Mouse (Mus musculus) heart, embryonic 10.5 days (tissue): ENCODE measurements around the gene Vmn2r86. TPM values are rescaled to one million over a fixed set of nuclear protein-coding genes. Genes with fewer than 3 reads are reported as not detected.
"Not testable (repeated sequence)": the region's sequence is repeated elsewhere in the genome, so short reads cannot be mapped to it uniquely, and the experiment has no call there.

Experiments
- DNase-seq: peaks from one replicate; pipeline ENCODE4 v3.0.0-alpha.2; 2017; ENCODE audit warnings: low spot score
- H3K27ac ChIP-seq: fragments of 300-500 bp; sonication (generic); 2 replicates; pipeline ENCODE4 v1.5.1; 2016; ENCODE audit warnings: mild to moderate bottlenecking
- H3K27me3 ChIP-seq: fragments of 300-500 bp; sonication (generic); 2 replicates; pipeline ENCODE4 v1.6.1; 2016; ENCODE audit warnings: mild to moderate bottlenecking; ENCODE audit not compliant: poor library complexity, insufficient read depth, severe bottlenecking
- H3K36me3 ChIP-seq: fragments of 300-500 bp; sonication (generic); 2 replicates; pipeline ENCODE4 v1.6.1; 2016; ENCODE audit warnings: mild to moderate bottlenecking, moderate library complexity
- H3K4me1 ChIP-seq: fragments of 300-500 bp; sonication (generic); 2 replicates; pipeline ENCODE4 v1.6.1; 2016; ENCODE audit warnings: mild to moderate bottlenecking
- H3K4me3 ChIP-seq: fragments of 300-500 bp; sonication (generic); 2 replicates; pipeline ENCODE4 v1.5.1; 2016; ENCODE audit warnings: mild to moderate bottlenecking, moderate library complexity
- H3K9me3 ChIP-seq: fragments of 300-500 bp; sonication (generic); 2 replicates; pipeline ENCODE4 v1.6.1; 2016; ENCODE audit warnings: mild to moderate bottlenecking, moderate library complexity
- WGBS: fragments of 180-500 bp; shearing (Covaris S2); methylation state at CpG from one replicate; pipeline ENCODE4 v1.1.7; 2016; 5-methylcytosine and 5-hydroxymethylcytosine counted together
- polyA plus RNA-seq: library from polyadenylated mRNA; unstranded; fragments of >200 nt; fragmentation: Nextera tagmentation; extraction: Ambion mirVana; gene quantifications from 2 replicates; pipeline ENCODE4 v1.2.1, GENCODE M21; 2016

The Vmn2r86 gene
- polyA plus RNA-seq = not detected in 2 replicates

- H3K27ac ChIP-seq, H3K9me3 ChIP-seq, H3K4me1 ChIP-seq, H3K4me3 ChIP-seq, H3K36me3 ChIP-seq, H3K27me3 ChIP-seq, DNase-seq: not testable (repeated sequence)
- 72% methylated on average over 1 of the region's 1 CpGs for WGBS
These were observed at the start of gene Vmn2r86 for GRCm38 (mm10) chr10:130455950-130456349. TSS of gene Vmn2r86 (minus strand) at chr10:130456050.

- Histone ChIP-seq H3K4me3 (no peak within 1 kb of the TSS), H3K27ac (no peak within 1 kb of the TSS), H3K27me3 (no peaks in the 10 kb centered on the region), H3K36me3 (no peaks in the 10 kb centered on the region), H3K9me3 (no peaks in the 10 kb centered on the region), H3K4me1 (no peaks in the 10 kb centered on the region)
- DNase-seq = no peak
These were observed 41.4 kb upstream of the Vmn2r86 start, which contains the start of gene Vmn2r87 for GRCm38 (mm10) chr10:130497296-130497695. TSS of gene Vmn2r87 (minus strand) at chr10:130497396.

- peak; percentile 77 for DNase-seq
- Histone ChIP-seq H3K9me3 (no peaks in the 10 kb centered on the region), H3K4me1 (no peaks in the 10 kb centered on the region), H3K4me3 (peak overlapping the region; percentile 64), H3K27me3 (no peaks in the 10 kb centered on the region), H3K27ac (peak overlapping the region; percentile 83), H3K36me3 (no peaks in the 10 kb centered on the region)
- WGBS = 4% methylated on average over 36 of the region's 36 CpGs
These were observed 14.5 kb upstream of the Vmn2r86 start for GRCm38 (mm10) chr10:130470311-130470760.

DNA sequence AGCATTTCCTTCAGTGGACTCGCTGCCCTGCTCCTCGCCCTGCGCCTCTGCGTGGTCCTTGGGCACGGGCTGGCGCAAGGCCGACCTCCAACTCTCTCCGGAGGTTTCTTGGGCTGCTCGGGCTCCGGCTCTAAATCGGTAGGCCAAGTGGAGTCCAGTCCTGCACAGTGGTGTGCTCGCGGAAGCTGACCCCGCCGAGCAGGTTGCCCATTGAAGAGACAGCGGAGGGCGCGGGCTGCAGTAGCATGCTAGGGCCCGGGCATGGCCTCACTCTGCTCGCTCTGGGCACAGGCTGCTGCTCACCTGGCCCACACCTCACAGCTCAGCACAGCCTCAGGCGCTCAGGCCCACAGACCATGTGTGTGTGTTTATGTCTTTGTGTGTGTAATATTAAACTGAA, 11.1 kb downstream of the Vmn2r86 start:
- no peak overlapping the region for H3K27ac ChIP-seq
- no peaks in the 10 kb centered on the region for H3K36me3 ChIP-seq
- H3K27me3 ChIP-seq = no peaks in the 10 kb centered on the region
- H3K4me3 ChIP-seq = no peak overlapping the region
- no peaks in the 10 kb centered on the region for H3K4me1 ChIP-seq
- DNase-seq = no peak
- H3K9me3 ChIP-seq = no peaks in the 10 kb centered on the region
- WGBS = 85% methylated on average over 21 of the region's 21 CpGs

DNA sequence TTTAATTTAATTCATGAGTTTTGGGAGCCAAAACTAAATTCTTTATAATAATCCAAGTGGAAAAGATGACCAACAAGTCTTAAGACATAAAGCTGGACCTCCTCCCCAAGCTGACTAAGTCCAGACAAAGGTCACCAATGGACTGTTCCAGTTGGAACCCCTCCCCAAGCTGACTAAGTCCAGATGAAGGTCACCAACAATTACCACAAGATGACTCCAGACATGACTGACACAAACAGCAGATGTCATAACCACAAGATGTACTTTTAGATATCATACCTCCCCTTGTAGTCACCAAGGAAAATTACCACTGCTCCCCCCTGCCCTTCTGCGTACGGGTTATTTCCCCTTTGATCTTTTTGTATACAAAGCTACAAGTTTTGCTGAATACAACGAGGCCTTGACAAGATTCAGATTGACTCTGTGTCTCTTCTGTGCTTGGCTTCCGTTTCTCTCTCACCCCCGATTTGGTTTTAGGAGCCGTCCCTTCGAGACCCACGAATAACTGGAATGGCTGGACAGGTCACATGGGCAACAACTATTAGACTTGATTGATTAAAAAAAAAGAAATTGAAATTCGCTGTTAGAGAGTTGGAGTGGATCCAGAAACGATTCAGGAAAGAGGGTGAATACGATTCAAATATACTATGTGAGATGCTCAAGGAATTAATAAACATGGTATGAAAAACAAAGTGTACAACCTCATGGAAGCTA, 21.5 kb downstream of the Vmn2r86 start:
- H3K27me3 ChIP-seq, H3K4me3 ChIP-seq, H3K9me3 ChIP-seq, H3K4me1 ChIP-seq, H3K36me3 ChIP-seq, DNase-seq, H3K27ac ChIP-seq: not testable (repeated sequence)
- 76% methylated on average over 11 of the region's 11 CpGs for WGBS

DNA sequence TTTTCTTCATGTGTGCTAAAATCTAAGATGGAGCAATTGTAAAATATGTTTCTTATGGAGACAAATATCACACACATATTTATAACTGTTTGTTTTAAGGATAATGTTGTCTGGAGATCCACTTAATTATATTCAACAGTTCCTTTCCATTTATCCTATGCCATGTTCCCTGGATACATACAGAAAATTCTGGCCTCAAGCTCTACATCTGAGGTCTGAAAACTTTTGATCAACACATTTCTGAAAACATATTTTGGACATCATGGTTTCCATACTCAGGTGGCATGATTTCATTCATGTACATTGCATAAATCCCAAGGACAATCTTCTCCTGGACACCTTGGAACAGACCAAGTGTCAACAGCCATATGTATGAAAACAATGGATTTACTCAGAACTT, 26.2 kb downstream of the Vmn2r86 start, which contains the start of gene Vmn2r85:
Gene Vmn2r85, minus strand, starts transcription at position 101 of the 400 bp plus-strand sequence.
- DNase-seq, H3K36me3 ChIP-seq, H3K4me1 ChIP-seq, H3K4me3 ChIP-seq, H3K9me3 ChIP-seq, H3K27me3 ChIP-seq, H3K27ac ChIP-seq: not testable (repeated sequence)

DNA sequence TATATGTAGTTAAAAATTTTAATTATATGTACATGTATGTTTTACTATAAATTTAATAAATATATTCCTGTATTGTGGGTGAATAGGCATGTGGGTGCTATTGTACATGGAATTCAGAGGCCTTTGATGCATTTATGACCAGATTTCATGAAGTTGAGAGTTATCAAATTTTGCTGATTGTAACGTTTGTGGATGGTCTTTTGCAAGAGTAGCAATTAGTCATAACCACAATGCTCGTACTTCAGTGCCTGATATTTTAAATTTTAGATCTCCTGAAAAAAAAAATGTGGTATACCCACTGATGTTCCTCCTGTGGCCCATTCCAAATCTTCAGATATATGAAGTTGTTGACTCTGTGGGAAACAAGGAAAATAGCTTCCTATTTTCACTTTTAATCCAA, 33.5 kb downstream of the Vmn2r86 start:
- not testable (repeated sequence) for H3K27me3 ChIP-seq, H3K27ac ChIP-seq, H3K9me3 ChIP-seq, H3K36me3 ChIP-seq, DNase-seq, H3K4me1 ChIP-seq, H3K4me3 ChIP-seq
- WGBS = 72% methylated on average over 2 of the region's 2 CpGs

DNA sequence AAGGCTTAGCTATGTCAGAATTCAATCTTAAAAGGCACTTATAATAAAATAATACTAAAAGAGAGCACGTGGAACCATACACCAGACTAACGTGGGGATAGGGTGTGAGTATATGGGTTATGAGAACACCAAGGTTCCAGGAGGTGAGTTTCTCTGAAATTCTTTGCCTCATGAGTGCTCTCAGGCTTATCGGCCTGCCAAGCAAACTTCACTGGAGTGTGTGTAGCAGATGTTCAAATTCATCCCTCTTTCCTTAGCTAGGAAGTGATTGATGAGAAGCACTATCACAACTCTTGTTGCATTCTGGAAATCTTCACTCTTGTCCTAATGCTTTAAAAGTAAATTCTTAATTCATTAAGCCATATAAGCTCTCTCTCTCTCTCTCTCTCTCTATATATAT, 35.4 kb downstream of the Vmn2r86 start:
- Histone ChIP-seq H3K4me1 (no peaks in the 10 kb centered on the region), H3K9me3 (no peaks in the 10 kb centered on the region), H3K4me3 (no peak overlapping the region), H3K27ac (no peak overlapping the region), H3K36me3 (no peaks in the 10 kb centered on the region), H3K27me3 (no peaks in the 10 kb centered on the region)
- 71% methylated on average over 3 of the region's 3 CpGs for WGBS
- no peak for DNase-seq

- not testable (repeated sequence) for H3K4me1 ChIP-seq, H3K36me3 ChIP-seq
- WGBS = 61% methylated on average over 2 of the region's 2 CpGs
These were observed 35.9 kb downstream of the Vmn2r86 start for GRCm38 (mm10) chr10:130419954-130420353.

DNA sequence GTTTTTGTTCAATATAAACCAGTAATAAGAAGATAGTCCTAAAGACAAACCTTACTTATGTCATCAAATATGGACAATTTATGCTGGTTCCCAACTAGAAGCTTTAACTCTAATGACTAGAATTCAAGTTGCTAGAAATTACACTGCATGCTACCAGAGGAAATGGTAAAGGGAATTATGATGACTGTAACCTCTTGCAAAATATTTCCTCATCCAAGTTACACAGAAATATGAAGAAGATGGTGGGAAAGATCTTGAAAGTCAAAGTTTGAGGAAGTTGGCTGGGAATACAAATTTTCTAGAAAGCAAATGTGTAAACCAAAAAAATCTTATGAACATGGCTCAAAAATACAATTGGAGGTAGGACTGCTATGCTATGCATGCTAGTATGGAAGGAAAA, 39.5 kb downstream of the Vmn2r86 start:
- H3K27me3 ChIP-seq, H3K36me3 ChIP-seq, H3K9me3 ChIP-seq, H3K4me3 ChIP-seq, H3K4me1 ChIP-seq, DNase-seq, H3K27ac ChIP-seq: not testable (repeated sequence)

More at GRCm38 (mm10) chr10:130419954-130420353, 35.9 kb downstream of the Vmn2r86 start:
- not testable (repeated sequence) for DNase-seq, H3K4me3 ChIP-seq, H3K9me3 ChIP-seq, H3K27ac ChIP-seq, H3K27me3 ChIP-seq

GRCm38 (mm10) chr10:130412167-130412698, 43.6 kb downstream of the Vmn2r86 start:
- H3K27ac ChIP-seq, DNase-seq, H3K36me3 ChIP-seq, H3K4me1 ChIP-seq, H3K27me3 ChIP-seq, H3K9me3 ChIP-seq, H3K4me3 ChIP-seq: not testable (repeated sequence)
- WGBS = 55% methylated on average over 24 of the region's 35 CpGs

DNA sequence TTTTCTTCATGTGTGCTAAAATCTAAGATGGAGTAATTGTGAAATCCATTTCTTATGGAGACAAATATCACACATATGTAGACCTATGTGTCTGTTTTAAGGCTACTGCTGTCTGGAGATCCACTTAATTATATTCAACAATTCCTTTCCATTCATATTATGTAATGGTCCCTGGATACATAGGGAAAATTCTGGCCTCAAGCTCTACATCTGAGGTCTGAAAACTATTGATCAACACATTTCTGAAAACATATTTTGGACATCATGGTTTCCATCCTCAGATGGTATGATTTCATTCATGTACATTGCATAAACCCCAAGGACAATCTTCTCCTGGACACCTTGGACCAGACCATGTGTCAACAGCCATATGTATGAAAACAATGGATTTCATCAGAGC, 61.6 kb downstream of the Vmn2r86 start, which contains the start of gene Vmn2r84:
Gene Vmn2r84, minus strand, starts transcription at position 101 of the 400 bp plus-strand sequence.
- Histone ChIP-seq H3K27me3 (no peaks in the 10 kb centered on the region), H3K4me1 (no peaks in the 10 kb centered on the region), H3K4me3 (no peak within 1 kb of the TSS), H3K27ac (no peak within 1 kb of the TSS), H3K9me3 (no peaks in the 10 kb centered on the region), H3K36me3 (no peaks in the 10 kb centered on the region)
- no peak for DNase-seq
